Mouse (Mus musculus): ENCODE results near the gene Col19a1.

Col19a1 gene

GRCm38 (mm10) chr1:24458015-24458414 lies 129.3 kb downstream of the Col19a1 start:
- DNase-seq: no peak

- no peak for DNase-seq
Observed at GRCm38 (mm10) chr1:24452572-24453269, 134.6 kb downstream of the Col19a1 start.

- DNase-seq: no peak
Observed at GRCm38 (mm10) chr1:24452159-24452558, 135.1 kb downstream of the Col19a1 start.

- no peak for DNase-seq
Observed at GRCm38 (mm10) chr1:24437425-24437824, 149.8 kb downstream of the Col19a1 start.

GRCm38 (mm10) chr1:24428306-24428705 lies 159.0 kb downstream of the Col19a1 start:
- DNase-seq: no peak

- DNase-seq: peak; percentile 39
Observed at GRCm38 (mm10) chr1:24378125-24378821, 209.0 kb downstream of the Col19a1 start.

- peak; percentile 75 for DNase-seq
Observed at GRCm38 (mm10) chr1:24374902-24375301, 212.4 kb downstream of the Col19a1 start.

- DNase-seq: no peak
Observed at GRCm38 (mm10) chr1:24373671-24374070, 213.6 kb downstream of the Col19a1 start.

- DNase-seq: no peak
Observed at GRCm38 (mm10) chr1:24372471-24373258, 214.6 kb downstream of the Col19a1 start.

GRCm38 (mm10) chr1:24367570-24368517 lies 219.4 kb downstream of the Col19a1 start:
- DNase-seq: peak; percentile 33

- no peak for DNase-seq
Observed at GRCm38 (mm10) chr1:24364775-24365174, 222.5 kb downstream of the Col19a1 start.

GRCm38 (mm10) chr1:24361990-24362635 lies 225.2 kb downstream of the Col19a1 start:
- no peak for DNase-seq

GRCm38 (mm10) chr1:24349462-24350217 lies 237.6 kb downstream of the Col19a1 start:
- DNase-seq: no peak

- peak; percentile 81 for DNase-seq
Observed at GRCm38 (mm10) chr1:24347621-24348160, 239.6 kb downstream of the Col19a1 start.

- peak; percentile 72 for DNase-seq
Observed at GRCm38 (mm10) chr1:24337556-24338275, 249.6 kb downstream of the Col19a1 start.

GRCm38 (mm10) chr1:24336051-24336450 lies 251.2 kb downstream of the Col19a1 start:
- no peak for DNase-seq

- no peak for DNase-seq
Observed at GRCm38 (mm10) chr1:24316961-24317589, 270.2 kb downstream of the Col19a1 start.

- DNase-seq: no peak
Observed at GRCm38 (mm10) chr1:24316490-24316889, 270.8 kb downstream of the Col19a1 start.

- DNase-seq: no peak
Observed at GRCm38 (mm10) chr1:24310847-24311246, 276.4 kb downstream of the Col19a1 start.

GRCm38 (mm10) chr1:24310193-24310592 lies 277.1 kb downstream of the Col19a1 start:
- DNase-seq: no peak

Data from kidney, adult 9 months (tissue).